Mouse (Mus musculus) cerebellum, adult 18-20 months (tissue): ENCODE measurements around the gene Slc39a2.
A peak's percentile ranks its signal among the peaks of the same experiment; 100 is the strongest.
"Not testable (repeated sequence)": the region's sequence is repeated elsewhere in the genome, so short reads cannot be mapped to it uniquely, and the experiment has no call there.

Source experiments
- DNase-seq, 2 experiments: peaks; one replicate each; pipeline ENCODE4 v3.0.0; 2021

Slc39a2 gene

DNA sequence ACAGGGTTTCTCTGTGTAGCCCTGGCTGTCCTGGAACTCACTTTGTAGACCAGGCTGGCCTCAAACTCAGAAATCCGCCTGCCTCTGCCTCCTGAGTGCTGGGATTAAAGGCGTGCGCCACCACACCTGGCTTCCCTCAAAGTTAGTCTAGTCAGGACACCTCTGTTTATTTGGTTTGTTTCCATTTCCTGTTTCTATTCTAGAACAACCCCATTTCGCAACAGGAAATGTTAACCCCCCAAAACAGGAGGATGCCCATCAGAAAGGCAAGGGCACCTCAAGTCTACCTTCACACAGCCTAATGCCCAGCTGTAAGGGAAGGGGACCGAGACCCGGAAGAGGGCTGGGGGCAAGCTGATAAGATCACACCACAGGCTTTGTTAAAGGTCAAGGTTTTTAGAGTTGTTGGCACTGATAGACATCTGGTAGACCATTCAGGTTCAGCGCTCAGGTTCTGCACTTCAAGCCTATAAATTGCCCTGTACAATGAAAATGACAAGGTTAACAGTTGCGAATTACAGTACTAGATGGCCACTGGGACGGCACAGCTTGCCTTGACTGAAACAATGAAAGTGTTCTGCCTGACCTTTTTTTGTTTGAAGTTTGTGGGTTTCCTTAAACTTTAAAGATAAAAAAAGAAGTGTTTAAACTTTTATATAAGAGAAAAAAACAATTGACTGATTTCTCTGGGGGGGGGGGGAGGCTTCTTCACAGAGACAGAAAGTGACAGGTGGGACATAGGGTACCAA, at the start of gene Slc39a2:
TSS of gene Slc39a2 (plus strand) at position 699 of the 749 bp plus-strand sequence.
- DNase-seq: no peak

DNA sequence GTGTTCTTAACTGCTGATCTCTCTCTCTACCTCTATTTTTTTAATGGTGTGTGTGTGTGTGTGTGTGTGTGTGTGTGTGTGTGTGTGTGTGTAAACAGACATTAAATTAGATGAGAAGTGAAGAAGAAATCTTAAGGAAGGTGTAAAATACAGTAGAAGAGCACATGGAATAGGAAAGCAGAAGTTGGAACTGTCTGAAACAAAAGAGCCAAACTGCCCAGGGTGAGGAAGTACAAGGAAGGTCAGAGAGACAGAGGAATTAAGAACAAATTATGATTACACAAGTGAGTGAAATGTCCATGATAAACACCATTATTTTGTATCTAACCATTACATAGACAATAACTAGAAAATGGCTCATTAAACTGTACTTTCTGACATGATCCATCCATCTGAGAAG, 48.8 kb upstream of the Slc39a2 start:
- no peak for DNase-seq

DNA sequence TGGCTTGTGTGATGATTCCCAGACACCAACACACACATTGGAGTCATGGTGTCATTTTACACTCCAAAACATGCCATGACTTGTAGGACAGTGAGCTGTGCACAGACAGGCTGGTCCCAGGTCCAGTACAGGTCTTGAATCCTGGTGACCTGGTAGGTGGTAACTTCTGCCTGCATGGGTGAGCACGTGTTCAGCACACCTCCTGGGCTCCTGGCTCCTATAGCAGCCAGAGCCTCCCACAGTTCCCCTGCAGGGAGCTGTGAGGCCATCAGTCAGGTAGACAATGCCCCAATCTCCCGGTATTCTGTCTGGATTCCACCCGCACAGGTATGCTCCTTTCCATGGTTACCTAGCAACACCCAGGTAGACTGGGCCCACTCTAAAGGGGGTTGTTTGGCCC, 46.1 kb upstream of the Slc39a2 start:
- no peak for DNase-seq

GRCm38 (mm10) chr14:51851006-51851405, 41.7 kb upstream of the Slc39a2 start:
- not testable (repeated sequence) for DNase-seq

GRCm38 (mm10) chr14:51853399-51853798, 39.3 kb upstream of the Slc39a2 start, which contains the start of gene Ear6:
Gene Ear6 (plus strand): TSS chr14:51853699.
- no peak for DNase-seq

GRCm38 (mm10) chr14:51855280-51855679, 37.4 kb upstream of the Slc39a2 start:
- not testable (repeated sequence) for DNase-seq

DNA sequence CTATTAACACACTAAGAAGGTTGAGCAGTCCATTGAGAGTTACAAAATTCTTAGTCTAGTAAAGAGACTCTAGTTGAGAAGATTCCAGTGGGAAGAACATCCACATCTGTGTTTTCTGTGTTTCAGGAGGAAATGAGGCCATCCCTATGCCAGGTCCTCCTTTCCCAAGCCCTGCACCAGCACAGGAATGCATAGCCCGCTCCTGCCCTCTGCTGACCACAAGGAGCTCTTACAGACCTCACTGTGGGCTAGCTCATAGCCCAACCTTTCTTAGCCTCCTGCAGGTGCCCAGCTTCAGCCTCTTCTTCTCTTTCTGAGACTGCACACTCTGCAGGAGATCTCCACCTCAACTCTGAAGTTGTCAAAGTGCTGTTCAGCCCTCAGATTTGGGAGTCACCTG, 29.1 kb upstream of the Slc39a2 start:
- DNase-seq: not testable (repeated sequence)

- no peak for DNase-seq
Observed at GRCm38 (mm10) chr14:51870756-51871155, 21.9 kb upstream of the Slc39a2 start.

DNA sequence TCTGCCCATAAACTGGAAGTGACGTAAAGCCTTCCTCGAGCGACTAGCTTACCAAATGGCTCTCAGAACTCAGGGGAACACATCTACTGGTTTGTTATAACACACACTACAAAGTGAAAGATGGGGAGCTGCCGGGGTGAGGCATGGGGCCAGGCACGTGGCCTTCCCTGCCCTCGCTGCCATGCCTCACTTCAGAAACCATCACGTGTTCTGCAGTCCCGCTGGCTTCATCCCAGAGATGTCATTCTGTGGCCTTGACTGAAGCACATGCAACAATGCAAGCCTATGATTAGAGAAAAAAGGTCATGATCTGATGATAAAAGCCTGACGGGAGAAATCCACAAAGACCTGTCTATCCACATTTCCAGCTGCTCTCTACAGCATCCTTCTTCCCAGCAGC, 20.9 kb upstream of the Slc39a2 start:
- no peak for DNase-seq

- no peak for DNase-seq
Observed at GRCm38 (mm10) chr14:51877517-51877916, 15.2 kb upstream of the Slc39a2 start.

GRCm38 (mm10) chr14:51883527-51884030, 9.1 kb upstream of the Slc39a2 start:
- DNase-seq: peak; percentile 64 to 71

DNA sequence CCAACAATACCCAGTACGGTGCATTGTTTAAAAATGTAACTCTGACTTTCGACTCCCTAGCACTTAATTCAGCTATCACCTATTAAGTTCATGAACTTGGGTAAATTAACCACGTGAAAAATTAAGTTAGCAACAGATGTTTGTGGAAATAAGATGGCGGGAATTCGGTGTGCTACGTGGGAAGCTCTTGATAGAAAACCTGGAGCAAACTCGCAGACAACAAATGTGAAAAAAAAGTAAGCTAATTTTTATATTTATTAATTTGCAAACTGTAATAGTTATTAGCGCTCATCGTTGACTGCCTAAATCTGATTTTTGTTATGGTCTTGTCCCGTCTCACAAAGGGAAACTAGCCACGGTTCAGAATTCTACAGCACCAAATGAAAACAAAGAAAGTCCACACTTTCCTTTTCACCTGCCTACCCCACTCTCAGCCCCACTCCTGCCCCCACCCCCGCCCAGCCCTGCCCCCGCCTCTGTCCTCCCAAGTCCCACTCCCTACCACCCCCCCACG, 8.6 kb upstream of the Slc39a2 start:
- no peak for DNase-seq

DNA sequence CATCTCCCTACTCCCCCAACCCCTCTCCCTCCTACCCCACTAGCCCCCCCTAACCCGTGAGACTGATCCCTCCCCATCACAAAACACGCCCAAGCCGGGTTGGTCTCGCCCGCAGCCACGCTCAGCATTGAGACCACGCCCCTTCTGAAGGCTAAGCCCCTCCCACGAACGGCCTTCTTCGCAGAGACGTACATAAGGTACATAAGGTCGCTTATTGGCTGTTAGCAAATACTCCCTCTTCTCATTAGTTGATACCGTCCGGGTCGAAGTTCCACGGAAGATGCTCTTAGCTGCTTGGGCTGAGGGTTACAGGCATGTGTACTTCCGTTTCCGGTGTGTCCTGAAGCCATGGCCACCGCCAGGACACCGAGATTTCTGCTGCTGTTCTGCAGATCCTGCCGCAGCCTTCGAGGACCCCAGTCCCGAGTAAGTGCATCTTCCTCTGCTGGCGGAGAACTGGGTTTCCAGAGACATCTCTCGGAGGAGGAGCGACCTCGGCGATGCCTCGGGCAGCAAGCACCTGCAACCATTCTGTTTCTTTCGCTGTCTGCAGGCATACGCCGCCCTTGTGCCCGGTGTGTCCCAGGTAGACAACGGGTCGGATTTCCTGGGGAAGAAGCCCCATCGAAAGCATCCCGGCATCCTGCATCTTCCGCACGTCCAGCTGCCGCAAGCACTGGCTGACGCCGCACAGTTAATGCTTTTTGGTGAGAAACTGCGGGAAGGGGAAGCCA, 7.9 kb upstream of the Slc39a2 start, which contains the start of gene Mettl17:
TSS of gene Mettl17 (plus strand) at position 245 of the 734 bp plus-strand sequence.
- DNase-seq: peak; percentile 88 to 96

DNA sequence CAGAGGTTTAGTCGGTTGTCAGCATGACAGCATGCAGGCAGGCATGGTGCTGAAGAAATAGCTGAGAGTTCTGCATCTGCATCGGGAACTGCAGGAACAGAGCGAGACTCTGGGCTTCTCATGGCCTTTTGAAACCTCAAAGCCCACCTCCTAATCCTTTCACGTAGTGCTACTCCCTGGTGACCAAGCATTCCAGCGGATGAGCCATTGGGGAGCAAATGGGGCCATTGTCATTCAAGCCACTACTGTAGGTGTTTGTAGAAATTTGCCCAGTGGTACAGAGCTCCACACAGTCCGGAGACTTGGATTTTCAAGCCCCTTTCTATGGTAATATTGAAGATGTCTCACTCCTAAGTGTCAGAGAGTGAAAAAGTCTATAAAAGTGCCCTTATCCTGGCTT, 6.6 kb upstream of the Slc39a2 start:
- DNase-seq: no peak

DNA sequence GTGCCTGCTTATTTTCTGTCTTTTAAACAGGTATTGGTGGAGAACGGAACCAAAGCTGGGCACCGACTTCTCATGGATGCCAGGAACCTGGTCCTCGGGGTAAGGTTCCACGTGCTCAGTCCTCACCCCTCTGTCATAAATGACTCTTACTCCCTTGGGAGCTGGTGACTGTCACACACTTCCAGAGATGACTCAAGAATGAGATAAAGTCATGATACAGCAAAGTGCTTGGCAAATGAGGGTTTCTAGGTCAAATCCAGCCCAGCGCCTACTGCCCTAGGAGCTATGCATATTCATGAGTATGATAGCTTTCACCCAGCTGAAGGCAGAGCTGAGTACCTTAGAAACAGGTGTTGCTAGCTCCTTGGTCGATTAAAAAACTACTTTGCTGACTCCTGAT, 2.9 kb upstream of the Slc39a2 start:
- DNase-seq: no peak

DNA sequence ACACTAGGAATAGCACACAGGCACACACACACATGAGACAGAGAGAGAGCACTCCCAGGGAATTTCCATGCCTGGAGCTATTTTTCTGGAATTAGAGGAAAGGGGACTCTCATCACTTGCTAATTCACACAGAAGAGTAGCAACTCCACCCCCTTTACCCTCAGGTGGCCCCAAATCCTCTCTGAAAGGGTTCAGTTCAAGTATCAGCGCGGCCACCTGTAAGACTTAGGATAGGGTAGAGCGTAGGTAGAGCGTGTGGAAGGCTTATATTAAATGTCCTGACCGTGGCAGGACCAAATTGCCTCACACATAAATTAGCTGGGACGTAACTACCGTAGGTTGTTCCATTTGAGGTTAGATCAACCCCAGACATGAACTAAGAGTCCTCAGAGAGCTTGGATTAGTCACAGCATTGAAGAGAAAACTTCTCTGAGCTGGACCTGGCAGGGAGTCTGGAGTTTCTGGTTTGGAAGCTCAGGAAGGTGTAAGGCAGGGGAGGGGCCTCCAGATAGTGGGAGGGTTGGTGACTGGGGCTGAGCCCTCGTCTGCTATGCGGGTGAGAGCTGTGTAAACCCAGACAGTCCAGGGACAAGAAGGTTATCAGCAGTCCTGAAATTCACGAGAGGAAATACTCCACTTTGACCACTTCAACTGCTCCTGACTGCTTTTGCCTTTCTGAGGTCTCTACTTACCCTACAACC, 555 bp downstream of the Slc39a2 start:
- no peak for DNase-seq

DNA sequence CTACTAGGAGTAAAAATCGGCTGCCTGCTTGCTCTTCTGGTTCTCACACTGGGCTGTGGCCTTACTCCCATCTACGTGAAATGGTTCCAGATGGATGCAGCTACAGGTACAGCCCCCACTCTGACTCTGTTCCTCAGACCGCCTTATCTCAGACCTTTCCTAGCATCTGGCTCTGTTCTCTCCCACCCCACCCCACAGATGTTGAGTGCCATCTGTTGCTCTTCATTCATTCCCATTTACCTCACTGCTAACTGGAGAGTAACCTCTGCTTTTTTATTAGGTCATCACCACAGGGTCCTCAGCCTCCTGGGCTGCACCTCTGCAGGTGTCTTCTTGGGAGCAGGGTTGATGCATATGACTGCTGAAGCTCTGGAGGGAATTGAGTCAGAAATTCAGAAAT, 1.1 kb downstream of the Slc39a2 start:
- no peak for DNase-seq

DNA sequence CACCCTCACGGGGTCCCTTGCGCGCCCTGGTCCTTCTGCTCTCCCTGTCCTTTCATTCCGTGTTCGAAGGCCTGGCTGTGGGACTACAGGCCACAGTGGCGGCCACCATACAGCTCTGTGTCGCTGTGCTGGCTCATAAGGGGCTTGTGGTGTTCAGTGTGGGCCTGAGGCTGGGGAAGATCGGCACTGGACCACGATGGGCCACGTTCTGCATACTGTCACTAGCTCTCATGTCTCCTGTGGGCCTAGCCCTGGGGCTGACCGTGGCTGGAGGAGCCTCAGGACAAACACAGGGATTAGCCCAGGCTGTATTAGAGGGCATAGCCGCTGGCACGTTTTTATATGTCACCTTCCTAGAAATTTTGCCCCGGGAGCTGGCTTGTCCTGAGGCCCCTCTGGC, 2.4 kb downstream of the Slc39a2 start:
- no peak for DNase-seq

DNA sequence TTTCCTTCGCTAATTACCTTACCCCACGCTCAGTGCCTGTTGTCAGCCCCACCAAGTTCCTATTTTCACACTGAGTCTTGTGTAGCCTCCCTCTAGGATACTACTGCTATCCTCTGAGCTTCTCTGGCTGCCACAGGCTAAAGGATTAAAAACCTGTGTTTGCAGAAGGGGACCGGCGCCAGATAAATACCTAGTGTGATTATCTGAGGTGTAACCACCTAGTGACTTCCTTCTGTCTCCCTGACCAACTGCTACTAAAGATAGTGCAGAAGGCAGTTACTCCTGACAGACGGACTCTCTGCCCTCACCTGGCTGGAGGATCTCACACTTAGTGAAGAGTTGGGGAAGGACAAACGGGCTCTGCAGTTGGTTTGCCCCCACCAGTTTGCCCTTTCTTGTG, 3.3 kb downstream of the Slc39a2 start:
- no peak for DNase-seq

DNA sequence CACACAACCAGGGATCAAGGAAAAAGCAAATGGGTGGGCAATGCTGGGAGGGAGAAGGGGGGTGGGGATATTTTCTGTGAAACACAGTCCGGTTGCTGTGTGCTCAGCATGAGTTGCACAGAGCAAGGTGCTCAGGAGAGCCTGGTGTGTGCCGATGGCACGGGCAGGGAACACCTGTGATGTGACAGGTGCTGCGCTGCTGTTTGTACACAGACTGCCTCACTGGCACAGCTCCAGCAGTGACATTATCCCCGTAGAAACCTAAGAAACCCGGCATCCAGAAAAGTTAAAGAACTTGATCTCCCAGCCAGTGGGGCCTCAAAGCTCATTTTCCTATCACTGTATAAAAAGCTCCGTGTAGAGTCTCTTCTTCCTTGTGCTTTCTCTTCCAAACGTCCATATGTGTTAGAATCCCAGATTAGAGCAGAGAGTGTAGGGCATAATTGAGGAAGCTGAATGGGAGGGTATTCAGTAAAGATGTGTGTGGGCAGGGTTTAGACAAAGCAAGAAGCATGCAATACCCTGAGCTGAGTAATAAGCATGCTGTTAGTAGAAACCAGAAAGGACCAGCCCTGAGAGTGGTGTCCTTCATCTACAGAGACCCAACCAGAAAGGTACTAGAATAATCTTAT, 4.0 kb downstream of the Slc39a2 start:
- no peak for DNase-seq

GRCm38 (mm10) chr14:51899351-51899750, 6.7 kb downstream of the Slc39a2 start:
- DNase-seq: no peak
